Mouse (Mus musculus): ENCODE results near the gene Fbxo34.
A peak's percentile ranks its signal among the peaks of the same experiment; 100 is the strongest.
"Not testable (repeated sequence)": the region's sequence is repeated elsewhere in the genome, so short reads cannot be mapped to it uniquely, and the experiment has no call there.

The Fbxo34 gene

GRCm38 (mm10) chr14:47560714-47561113, 110.5 kb downstream of the Fbxo34 start:
- DNase-seq (ENCODE audit: low read depth, low spot score) = no peak

DNA sequence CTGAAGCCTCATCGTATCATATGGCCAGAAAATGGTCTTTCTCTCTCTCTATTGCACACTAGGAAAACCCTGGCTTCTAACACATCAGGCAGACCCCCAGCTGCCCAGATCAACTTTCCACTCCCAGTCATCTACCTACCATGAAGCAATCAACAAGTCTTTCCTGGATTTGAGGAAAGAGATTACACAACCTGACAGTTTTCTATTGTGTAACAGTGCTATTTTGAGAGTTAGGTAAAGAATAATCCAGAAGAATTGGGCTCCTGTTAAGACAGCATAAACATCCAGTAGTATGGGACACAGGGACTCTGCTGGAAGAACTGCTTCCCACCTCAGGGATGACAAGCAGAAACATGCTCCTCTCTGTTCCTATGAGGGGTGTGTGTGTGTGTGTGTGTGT, 112.3 kb downstream of the Fbxo34 start:
- DNase-seq (ENCODE audit: low read depth, low spot score) = no peak

GRCm38 (mm10) chr14:47563106-47563505, 112.9 kb downstream of the Fbxo34 start:
- no peak for DNase-seq (ENCODE audit: low read depth, low spot score)

DNA sequence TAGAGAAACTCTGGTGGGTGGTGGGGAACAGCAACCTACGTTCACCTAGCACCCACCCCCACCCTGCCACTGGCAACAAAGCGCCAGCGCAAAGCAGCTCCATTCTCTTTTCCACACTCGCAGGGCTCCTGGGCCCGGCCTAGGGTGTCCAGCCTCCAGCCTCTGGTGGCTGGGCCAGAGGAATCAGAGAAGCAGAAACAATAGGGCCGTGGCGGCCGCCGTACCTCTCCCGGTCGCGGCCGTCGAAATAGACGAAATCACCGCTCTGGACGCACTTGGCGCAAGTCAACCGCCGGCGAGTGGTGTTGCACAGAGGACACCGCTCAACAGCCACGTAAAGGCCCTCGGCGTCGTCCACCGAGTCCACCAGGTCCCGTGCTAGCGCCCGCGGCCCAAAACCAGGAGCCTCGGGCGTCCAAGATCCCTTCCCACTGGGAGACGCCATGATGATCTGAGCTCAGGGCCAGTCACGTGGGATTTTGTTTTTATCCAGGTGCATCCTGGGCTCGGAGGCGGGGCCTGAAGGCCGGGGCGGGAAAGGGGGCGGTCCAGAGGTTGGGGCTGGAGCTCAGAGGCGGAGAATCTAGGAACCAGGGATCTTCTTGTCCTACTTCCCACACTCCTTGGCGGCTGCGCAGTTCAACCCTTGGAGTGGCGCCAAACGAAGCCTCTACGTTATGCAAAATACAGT, 117.9 kb downstream of the Fbxo34 start:
- peak; percentile 83 for DNase-seq (ENCODE audit: low read depth, low spot score)

DNA sequence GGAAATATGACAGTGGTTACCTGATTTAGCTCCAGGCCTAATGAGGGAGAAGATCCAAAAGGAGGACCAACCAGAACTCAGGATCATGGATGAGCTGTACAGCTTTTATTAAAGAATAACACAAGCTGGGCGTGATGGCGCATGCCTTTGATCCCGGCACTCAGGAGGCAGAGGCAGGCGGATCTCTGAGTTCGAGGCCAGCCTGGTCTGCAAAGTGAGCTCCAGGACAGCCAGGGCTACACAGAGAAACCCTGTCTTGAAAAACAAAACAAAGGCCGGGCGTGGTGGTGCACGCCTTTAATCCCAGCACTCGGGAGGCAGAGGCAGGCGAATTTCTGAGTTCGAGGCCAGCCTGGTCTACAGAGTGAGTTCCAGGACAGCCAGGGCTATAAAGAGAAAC, 120.3 kb downstream of the Fbxo34 start, which contains the start of gene Atg14:
TSS of gene Atg14 (minus strand) at position 101 of the 400 bp plus-strand sequence.
- not testable (repeated sequence) for DNase-seq (ENCODE audit: low read depth, low spot score)

DNA sequence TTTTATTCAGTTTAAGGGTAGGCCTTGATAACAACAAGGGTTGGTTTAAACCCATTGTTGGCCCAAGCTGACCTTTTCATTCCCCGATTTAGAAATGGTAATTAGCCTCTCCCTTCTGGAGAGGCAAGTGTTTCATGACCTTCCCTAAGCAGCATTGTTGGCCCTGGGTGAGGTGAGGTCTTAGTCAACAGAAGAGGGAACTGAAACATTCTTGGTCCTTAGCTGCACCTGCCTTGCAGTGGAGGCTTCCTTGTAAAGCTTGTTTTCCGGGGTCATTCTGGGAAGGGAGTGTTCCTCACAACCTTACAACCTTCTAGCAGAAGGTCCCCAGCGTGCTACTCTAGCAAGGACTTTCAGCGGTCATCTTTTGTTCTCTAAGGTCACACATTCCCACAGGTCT, 122.5 kb downstream of the Fbxo34 start:
- DNase-seq (ENCODE audit: low read depth, low spot score) = no peak

DNA sequence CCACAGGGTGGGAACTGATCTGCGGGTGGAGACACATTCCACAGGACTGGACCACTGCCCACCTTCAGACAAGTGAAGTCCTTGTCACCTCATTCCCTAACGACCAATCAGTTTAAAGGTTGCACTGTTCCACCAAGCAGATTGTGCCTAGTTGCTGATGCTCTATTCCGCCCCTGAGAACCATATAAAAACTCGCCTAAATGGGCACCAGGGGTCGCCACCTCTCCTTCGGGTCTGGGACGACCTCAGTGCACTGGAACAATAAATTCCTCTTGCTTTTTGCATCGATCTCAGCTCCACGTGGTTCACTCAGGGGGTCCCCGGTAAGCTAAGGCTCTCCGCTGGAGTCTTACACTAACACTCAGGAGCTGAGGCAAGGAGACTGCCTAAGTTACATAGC, 124.5 kb downstream of the Fbxo34 start:
- DNase-seq (ENCODE audit: low read depth, low spot score) = no peak

DNA sequence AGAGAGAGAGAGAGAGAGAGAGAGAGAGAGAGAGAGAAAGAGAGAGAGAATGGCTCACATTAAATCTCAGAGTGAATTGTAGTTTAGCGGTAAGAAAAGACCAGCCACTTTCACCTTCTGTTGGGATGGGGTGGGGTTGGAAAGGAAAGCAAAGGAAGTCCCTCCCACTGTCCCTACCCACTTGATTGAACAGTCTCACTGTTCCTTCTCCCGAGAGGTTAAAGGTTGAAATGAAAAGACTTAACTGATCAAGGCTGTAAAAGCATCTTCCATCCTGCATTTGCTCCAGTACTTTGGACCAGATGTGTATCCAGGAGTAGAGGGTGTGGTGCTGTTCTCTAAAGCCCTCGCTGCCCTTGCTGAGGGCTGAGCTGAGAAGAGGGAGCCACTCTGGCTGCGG, 126.5 kb downstream of the Fbxo34 start:
- DNase-seq (ENCODE audit: low read depth, low spot score) = no peak

- no peak for DNase-seq (ENCODE audit: low read depth, low spot score)
Observed at GRCm38 (mm10) chr14:47578086-47578485, 127.9 kb downstream of the Fbxo34 start.

DNA sequence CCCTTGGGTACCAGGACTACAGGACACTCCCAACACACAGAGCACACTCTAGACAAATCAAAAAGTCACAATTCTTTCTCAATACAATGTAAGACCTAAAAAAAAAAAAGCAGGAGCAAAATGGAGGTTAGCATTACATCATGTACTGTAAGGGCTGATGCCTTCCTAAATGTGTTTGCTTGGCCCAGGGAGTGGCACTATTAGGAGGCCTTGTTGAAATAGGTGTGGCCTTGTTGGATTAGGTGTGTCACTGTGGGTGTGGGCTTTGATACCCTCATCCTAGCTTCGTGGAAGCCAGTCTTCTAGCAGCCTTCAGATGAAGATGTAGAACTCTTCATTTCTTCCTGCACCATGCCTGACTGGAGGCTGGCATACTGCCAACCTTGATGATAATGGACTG, 131.1 kb downstream of the Fbxo34 start:
- no peak for DNase-seq (ENCODE audit: low read depth, low spot score)

Data from CD4-positive helper T cell, adult 2 months (primary cell).